Mouse (Mus musculus) forebrain, embryonic 11.5 days (tissue): ENCODE data around the gene Timm50. TPM values are rescaled to one million over a fixed set of nuclear protein-coding genes. Genes with fewer than 3 reads are reported as not detected.

Experiments
- polyA plus RNA-seq: library from polyadenylated mRNA; unstranded; fragments of >200 nt; fragmentation: Nextera tagmentation; extraction: Ambion mirVana; gene quantifications from 2 replicates; pipeline ENCODE4 v1.2.1, GENCODE M21; 2014

The Timm50 gene
- polyA plus RNA-seq, 1 experiment from 2014 or later, result 222 TPM

Other genes with a start within 250 kb of the Timm50 start
- gene Fcgbp, start 240.8 kb downstream of the Timm50 start, polyA plus RNA-seq, result 0.25 and 0.33 TPM in 2 replicates
- gene 9530053A07Rik, start 182.6 kb downstream of the Timm50 start, polyA plus RNA-seq, result 0.11 and 0.12 TPM in 2 replicates
- gene Fbl, start 142.4 kb downstream of the Timm50 start, polyA plus RNA-seq, result 39.5 and 42.9 TPM in 2 replicates
- 17.0 and 18.2 TPM in 2 replicates for gene Dyrk1b, start 132.6 kb downstream of the Timm50 start, polyA plus RNA-seq
- 12.6 and 16.1 TPM in 2 replicates for gene Eid2, start 44.2 kb downstream of the Timm50 start, polyA plus RNA-seq
- 15.4 and 17.3 TPM in 2 replicates for gene Eid2b, start 34.3 kb downstream of the Timm50 start, polyA plus RNA-seq
- 0.24 TPM in 1 of 2 replicates, not detected in the other for gene Selenov, start 20.9 kb downstream of the Timm50 start, polyA plus RNA-seq
- gene Dll3, start 9.8 kb downstream of the Timm50 start, polyA plus RNA-seq, result 43.6 and 50.5 TPM in 2 replicates
- gene Supt5, start 26.7 kb upstream of the Timm50 start, polyA plus RNA-seq, result 97.2 and 104 TPM in 2 replicates
- 727 and 782 TPM in 2 replicates for gene Rps16, start 38.6 kb upstream of the Timm50 start, polyA plus RNA-seq
- 81.2 and 81.3 TPM in 2 replicates for gene Plekhg2, start 60.5 kb upstream of the Timm50 start, polyA plus RNA-seq
- 4.5 and 5.2 TPM in 2 replicates for gene Zfp36, start 68.2 kb upstream of the Timm50 start, polyA plus RNA-seq
- 40.1 and 46.1 TPM in 2 replicates for gene Med29, start 80.6 kb upstream of the Timm50 start, polyA plus RNA-seq
- 82.0 and 82.9 TPM in 2 replicates for gene Paf1, start 80.9 kb upstream of the Timm50 start, polyA plus RNA-seq
- 4.0 and 4.9 TPM in 2 replicates for gene Gmfg, start 125.4 kb upstream of the Timm50 start, polyA plus RNA-seq
- 6.1 and 8.2 TPM in 2 replicates for gene Lrfn1, start 139.9 kb upstream of the Timm50 start, polyA plus RNA-seq
- gene Ifnl2, start 198.4 kb upstream of the Timm50 start, polyA plus RNA-seq, result not detected in 2 replicates
- gene Ifnl3, start 210.8 kb upstream of the Timm50 start, polyA plus RNA-seq, result not detected in 2 replicates
- not detected in 2 replicates for gene Sycn, start 228.8 kb upstream of the Timm50 start, polyA plus RNA-seq
- not detected in 2 replicates for gene Nccrp1, start 235.2 kb upstream of the Timm50 start, polyA plus RNA-seq